Mouse (Mus musculus) limb, embryonic 14.5 days (tissue): ENCODE data around the gene Slc1a4. TPM values are rescaled to one million over a fixed set of nuclear protein-coding genes. Genes with fewer than 3 reads are reported as not detected.

Source experiments
- ATAC-seq: fragments of 200-750 bp; cut with Nextera tagmentation; 2 replicates; pipeline ENCODE4 v1.8.0; 2017; ENCODE audit warnings: low read depth, moderate number of reproducible peaks, moderate TSS enrichment; ENCODE audit not compliant: low FRiP score
- DNase-seq: peaks from one replicate; pipeline ENCODE4 v3.0.0-alpha.2; 2015; ENCODE audit warnings: low spot score
- H3K27ac ChIP-seq: fragments of 300-500 bp; sonication (generic); replicated peaks from 2 replicates; pipeline ENCODE4 v1.5.1; 2014; ENCODE audit warnings: low read depth, mild to moderate bottlenecking, low read length, moderate library complexity, mixed read lengths
- H3K27me3 ChIP-seq: fragments of 300-500 bp; sonication (generic); 2 replicates; pipeline ENCODE4 v1.6.1; 2014; ENCODE audit warnings: low read length, mixed read lengths; ENCODE audit not compliant: control insufficient read depth, insufficient read depth
- H3K36me3 ChIP-seq: fragments of 300-500 bp; sonication (generic); 2 replicates; pipeline ENCODE4 v1.6.1; 2014; ENCODE audit warnings: mild to moderate bottlenecking, low read length, moderate library complexity, mixed read lengths; ENCODE audit not compliant: control insufficient read depth, insufficient read depth
- H3K4me1 ChIP-seq: fragments of 300-500 bp; sonication (generic); 2 replicates; pipeline ENCODE4 v1.6.1; 2014; ENCODE audit warnings: antibody characterized with exemption, low read length, mixed read lengths; ENCODE audit not compliant: control insufficient read depth, insufficient read depth
- H3K4me2 ChIP-seq: fragments of 300-500 bp; sonication (generic); replicated peaks from 2 replicates; pipeline ENCODE4 v1.6.1; 2014; ENCODE audit warnings: low read depth, mild to moderate bottlenecking, low read length, moderate library complexity; ENCODE audit not compliant: severe bottlenecking
- H3K4me3 ChIP-seq: fragments of 300-500 bp; sonication (generic); replicated peaks from 2 replicates; pipeline ENCODE4 v1.5.1; 2014; ENCODE audit warnings: low read length
- H3K9ac ChIP-seq: fragments of 300-500 bp; sonication (generic); 2 replicates; pipeline ENCODE4 v1.6.1; 2014; ENCODE audit warnings: mild to moderate bottlenecking, low read depth, low read length, moderate library complexity; ENCODE audit not compliant: severe bottlenecking
- H3K9me3 ChIP-seq: fragments of 300-500 bp; sonication (generic); 2 replicates; pipeline ENCODE4 v1.6.1; 2016; ENCODE audit warnings: low read length; ENCODE audit not compliant: control insufficient read depth
- POLR2A ChIP-seq: fragments of 200-500 bp; IDR thresholded peaks from 2 replicates; pipeline ENCODE4 v1.8.0; 2012; ENCODE audit warnings: inconsistent platforms, mild to moderate bottlenecking, moderate library complexity, borderline replicate concordance; ENCODE audit not compliant: insufficient read depth, insufficient read length; ENCODE audit errors: extremely low read depth
- WGBS: fragments of 180-500 bp; shearing (Covaris S2); extraction: QIAGEN DNeasy Blood & Tissue Kit; methylation state at CpG from one replicate; pipeline ENCODE4 v1.1.7; 2014; 5-methylcytosine and 5-hydroxymethylcytosine counted together
- polyA plus RNA-seq, 2 experiments: library from polyadenylated mRNA; depleted of rRNA in 1 of 2; stranded (reverse) in 1 of 2; unstranded in 1 of 2; fragments of >200 nt; fragmentation: Nextera tagmentation in 1 of 2; extraction: Ambion mirVana in 1 of 2; gene quantifications; 2 replicates each; pipeline versions ENCODE4 v1.2.1 to v1.2.3; 2012 to 2014

Slc1a4 gene
- polyA plus RNA-seq, 2 experiments: 15.1 to 21.8 TPM

- Histone ChIP-seq H3K4me2 (no peak overlapping the region), H3K9ac (no peak overlapping the region), H3K4me3 (no peak overlapping the region), H3K27me3 (no peaks in the 10 kb centered on the region), H3K36me3 (no peaks in the 10 kb centered on the region), H3K4me1 (no peaks in the 10 kb centered on the region), H3K27ac (no peak overlapping the region), H3K9me3 (no peaks in the 10 kb centered on the region)
- DNase-seq: no peak
- no peak for TF ChIP-seq POLR2A
- ATAC-seq: no peak
- WGBS: 76% methylated on average over 2 of the region's 2 CpGs
These were observed 13.9 kb upstream of the Slc1a4 start for GRCm38 (mm10) chr11:20346369-20346768.

GRCm38 (mm10) chr11:20343952-20344351, 11.4 kb upstream of the Slc1a4 start:
- H3K27me3 ChIP-seq: no peaks in the 10 kb centered on the region
- no peak overlapping the region for H3K9ac ChIP-seq
- no peaks in the 10 kb centered on the region for H3K4me1 ChIP-seq
- no peak for ATAC-seq
- WGBS: 87% methylated on average over 4 of the region's 4 CpGs
- no peak for DNase-seq
- H3K4me3 ChIP-seq: no peak overlapping the region
- no peaks in the 10 kb centered on the region for H3K9me3 ChIP-seq
- H3K36me3 ChIP-seq: no peaks in the 10 kb centered on the region
- TF ChIP-seq POLR2A: no peak
- H3K4me2 ChIP-seq: no peak overlapping the region
- no peak overlapping the region for H3K27ac ChIP-seq

DNA sequence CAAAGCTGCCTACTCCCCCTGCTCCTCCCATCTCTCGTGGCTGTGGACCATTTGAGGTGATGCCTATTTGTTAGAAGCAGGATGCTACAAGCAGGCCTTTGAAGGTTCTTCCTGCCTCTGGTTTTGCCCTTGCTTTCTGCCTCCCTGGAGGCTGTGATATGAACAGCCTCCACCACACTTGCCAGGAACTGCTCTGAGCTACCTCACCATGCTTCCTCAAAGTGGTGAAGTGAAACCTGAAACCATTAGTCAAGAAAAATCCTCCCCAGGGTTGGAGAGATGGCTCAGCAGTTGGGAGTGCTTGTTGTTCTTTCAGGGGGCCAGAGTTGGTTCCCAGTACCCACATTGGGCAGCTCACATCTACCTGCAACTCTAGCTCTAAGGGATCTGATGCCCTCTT, 9.1 kb upstream of the Slc1a4 start:
- ATAC-seq (no peak), DNase-seq (no peak)
- no peak for TF ChIP-seq POLR2A
- no peaks in the 10 kb centered on the region for H3K36me3 ChIP-seq
- 67% methylated on average over 1 of the region's 1 CpGs for WGBS
- no peak overlapping the region for H3K9ac ChIP-seq
- H3K4me3 ChIP-seq: no peak overlapping the region
- no peaks in the 10 kb centered on the region for H3K27me3 ChIP-seq
- no peaks in the 10 kb centered on the region for H3K4me1 ChIP-seq
- H3K9me3 ChIP-seq: no peaks in the 10 kb centered on the region
- no peak overlapping the region for H3K4me2 ChIP-seq
- H3K27ac ChIP-seq: no peak overlapping the region

DNA sequence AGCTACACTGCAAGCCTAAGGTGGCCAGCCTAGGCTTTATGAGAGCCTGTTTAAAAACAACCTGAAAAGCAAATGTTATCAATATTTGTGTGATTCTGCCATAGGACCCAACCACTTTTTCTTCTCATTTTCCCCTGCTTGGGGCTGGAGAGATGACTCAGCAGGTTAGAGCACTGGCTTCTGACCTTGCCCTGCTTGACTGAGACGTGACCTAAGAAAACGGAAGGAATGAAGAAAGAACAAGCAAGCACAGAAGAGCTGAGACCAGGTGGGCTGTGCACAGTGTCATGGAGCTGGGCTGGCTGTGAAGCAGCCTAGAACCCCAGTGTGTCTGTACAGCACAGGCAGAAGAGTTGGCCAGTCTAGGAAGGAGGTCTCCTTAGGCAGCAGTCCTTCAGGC, 6.2 kb upstream of the Slc1a4 start:
- H3K9me3 ChIP-seq: no peaks in the 10 kb centered on the region
- H3K36me3 ChIP-seq: no peaks in the 10 kb centered on the region
- H3K9ac ChIP-seq: no peak overlapping the region
- no peak for TF ChIP-seq POLR2A
- H3K4me1 ChIP-seq: 0 out of 2 replicates have a peak, but pooled peaks cover 3% of the 10 kb centered on the region
- 72% methylated on average over 2 of the region's 2 CpGs for WGBS
- no peak overlapping the region for H3K4me2 ChIP-seq
- ATAC-seq (no peak), DNase-seq (no peak)
- H3K27ac ChIP-seq: no peak overlapping the region
- H3K4me3 ChIP-seq: no peak overlapping the region
- H3K27me3 ChIP-seq: no peaks in the 10 kb centered on the region

GRCm38 (mm10) chr11:20334301-20334700, 1.8 kb upstream of the Slc1a4 start:
- no peak overlapping the region for H3K4me3 ChIP-seq
- 13% methylated on average over 1 of the region's 1 CpGs for WGBS
- no peak for ATAC-seq

More at GRCm38 (mm10) chr11:20334301-20334700, 1.8 kb upstream of the Slc1a4 start:
- Histone ChIP-seq H3K4me1 (0 out of 2 replicates have a peak, but pooled peaks cover 13% of the 10 kb centered on the region), H3K4me2 (no peak overlapping the region), H3K36me3 (no peaks in the 10 kb centered on the region), H3K27me3 (no peaks in the 10 kb centered on the region), H3K9ac (no peak overlapping the region), H3K9me3 (no peaks in the 10 kb centered on the region), H3K27ac (no peak overlapping the region)
- TF ChIP-seq POLR2A: no peak
- DNase-seq: no peak
